Mouse (Mus musculus) right cerebral cortex, adult 18-20 months (tissue): Measurements from ENCODE around the gene Olfr173.

Experiments used
- DNase-seq: peaks from one replicate; pipeline ENCODE4 v3.0.0; 2022; ENCODE audit warnings: mixed read lengths

The Olfr173 gene

GRCm38 (mm10) chr16:58800168-58800567 is at the start of gene Olfr173:
TSS of gene Olfr173 (minus strand) at chr16:58800268.
- no peak for DNase-seq

GRCm38 (mm10) chr16:58826732-58827319 is 26.8 kb upstream of the Olfr173 start, which contains the start of gene Olfr175-ps1:
TSS of gene Olfr175-ps1 (minus strand) at chr16:58826782.
- no peak for DNase-seq

GRCm38 (mm10) chr16:58763076-58763475 is 37.0 kb downstream of the Olfr173 start, which contains the start of gene Olfr172:
TSS of gene Olfr172 (minus strand) at chr16:58763176.
- no peak for DNase-seq

- DNase-seq: no peak
Measured at GRCm38 (mm10) chr16:58756191-58756590, 43.9 kb downstream of the Olfr173 start.

- DNase-seq: no peak
Measured at GRCm38 (mm10) chr16:58751314-58751713, 48.8 kb downstream of the Olfr173 start.

- no peak for DNase-seq
Measured at GRCm38 (mm10) chr16:58746715-58747114, 53.4 kb downstream of the Olfr173 start.
